Mouse (Mus musculus) 3134 (cell line): ENCODE measurements at regions not wholly inside any gene's neighbourhood (a gene's known extent, or its start where the extent isn't known, plus 50 kb on each side); places are given as distances from the start of the nearest gene placed in this dataset.

Experiments used
- DNase-seq: peaks from one replicate; pipeline ENCODE4 v3.0.0-alpha.2; 2011; ENCODE audit warnings: low spot score; ENCODE audit not compliant: insufficient read length; ENCODE audit errors: extremely low read depth

DNA sequence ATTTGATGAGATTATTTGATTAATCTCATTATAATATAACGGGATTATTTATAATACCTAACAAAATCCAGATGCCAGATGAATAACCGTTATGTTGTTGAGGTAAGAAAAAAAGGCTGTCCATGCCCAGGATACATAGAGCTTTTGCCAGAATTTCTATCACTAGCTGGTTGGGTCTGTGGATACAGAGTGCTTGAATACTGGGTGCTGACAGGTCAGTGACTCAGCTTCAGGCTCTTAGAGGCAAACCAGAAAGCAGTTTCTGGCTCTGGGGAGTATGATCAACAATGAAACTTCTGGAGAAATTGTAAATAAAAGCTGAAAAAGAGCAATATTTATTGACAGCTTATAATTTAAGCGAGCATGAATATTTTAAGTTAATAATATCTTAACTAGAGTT, 109.4 kb upstream of the Ankrd1 start:
- no peak for DNase-seq

DNA sequence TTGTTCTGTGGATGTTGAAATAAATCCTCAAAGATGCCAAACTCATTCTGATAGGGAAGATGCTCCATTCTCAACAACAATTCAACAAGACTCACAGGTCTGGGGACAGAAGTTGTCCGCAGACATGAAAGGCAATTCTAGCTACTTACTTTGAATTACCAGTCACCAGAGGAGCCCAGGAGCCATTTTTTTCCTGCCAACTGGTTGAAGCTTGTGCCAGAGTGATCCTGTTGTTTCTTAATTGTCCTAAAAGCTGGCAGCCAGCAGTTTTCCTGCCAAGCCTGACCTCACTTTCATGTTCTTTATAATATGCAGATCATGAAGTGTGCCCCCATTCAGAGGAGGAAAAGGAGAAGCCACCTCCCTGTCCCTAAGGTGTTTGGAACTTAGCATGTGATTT, 110.0 kb upstream of the Ankrd1 start:
- DNase-seq, result no peak

DNA sequence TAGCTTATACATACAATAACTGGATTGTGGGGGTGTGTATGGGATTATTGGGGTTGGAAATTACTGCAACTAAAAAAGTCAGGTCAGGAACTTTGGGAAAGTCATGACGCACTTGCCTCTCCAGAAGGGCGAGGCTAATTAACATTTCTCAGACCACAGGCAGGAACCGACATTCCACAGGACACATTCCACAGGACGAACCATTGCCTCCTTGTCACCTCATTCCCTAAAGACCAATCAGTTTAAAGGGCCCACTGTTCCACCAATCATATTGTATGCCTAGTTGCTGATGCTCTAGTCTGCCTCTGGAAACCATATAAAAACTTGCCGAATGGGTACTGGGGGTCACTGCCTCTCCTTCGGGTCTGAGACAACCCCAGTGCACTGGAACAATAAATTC, 113.0 kb upstream of the Pcgf5 start:
- DNase-seq, result peak; percentile 24

DNA sequence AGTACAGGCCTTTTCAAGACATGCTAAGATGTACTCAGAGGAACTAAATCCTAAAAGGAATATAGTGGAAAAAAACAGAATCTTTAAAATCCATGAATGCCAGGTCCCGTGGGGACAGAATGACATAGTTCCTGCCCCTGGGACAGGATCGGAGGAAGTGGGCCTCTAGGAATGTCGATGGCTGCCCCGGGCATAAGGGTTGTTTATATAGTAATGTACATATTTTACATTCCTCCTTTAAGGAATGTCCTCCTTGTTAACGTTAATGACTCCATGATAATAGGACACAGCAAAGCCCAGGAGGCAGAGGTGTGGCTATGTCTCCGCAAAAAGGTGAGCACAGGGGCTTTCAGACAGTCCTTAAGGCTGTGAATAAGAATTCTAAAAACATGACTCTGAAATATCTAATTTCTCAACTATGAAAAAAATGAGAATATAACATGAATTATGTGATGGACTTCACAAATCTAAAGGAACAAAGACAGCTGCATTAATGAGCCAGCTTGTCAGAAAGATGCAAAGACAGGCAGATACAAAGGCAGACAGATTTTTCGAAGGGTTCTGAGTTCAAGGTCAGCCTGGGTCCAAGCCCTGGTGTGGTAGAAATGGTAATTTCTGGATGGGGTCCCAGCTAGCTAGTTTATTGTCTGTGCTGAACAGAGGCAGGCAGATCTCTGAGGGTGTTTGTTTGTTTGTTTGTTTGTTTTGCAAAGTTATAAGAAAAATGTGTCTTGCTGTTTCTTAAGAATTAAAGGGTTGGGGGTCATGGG, 111.3 kb upstream of the Pcgf5 start:
- DNase-seq, result no peak

DNA sequence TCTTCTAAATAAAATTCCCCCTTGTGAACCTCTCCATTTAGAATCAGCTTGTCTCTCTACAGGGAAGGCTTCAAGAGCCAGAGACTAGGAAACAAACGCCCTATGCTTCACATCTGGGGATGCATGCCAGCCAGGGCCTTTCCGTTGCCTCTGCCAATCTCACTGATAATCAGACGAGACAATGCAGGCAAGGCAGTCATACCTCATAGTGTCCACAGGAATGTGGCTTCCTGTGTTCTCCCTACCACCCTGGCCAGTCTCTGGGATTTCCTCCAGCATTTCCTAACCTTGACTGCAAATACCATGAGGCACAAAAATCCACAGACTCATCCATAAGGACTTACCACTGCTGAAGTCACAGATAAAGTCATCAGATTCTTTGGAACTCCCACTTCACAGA, 110.4 kb upstream of the Pcgf5 start:
- DNase-seq, result peak; percentile 56

DNA sequence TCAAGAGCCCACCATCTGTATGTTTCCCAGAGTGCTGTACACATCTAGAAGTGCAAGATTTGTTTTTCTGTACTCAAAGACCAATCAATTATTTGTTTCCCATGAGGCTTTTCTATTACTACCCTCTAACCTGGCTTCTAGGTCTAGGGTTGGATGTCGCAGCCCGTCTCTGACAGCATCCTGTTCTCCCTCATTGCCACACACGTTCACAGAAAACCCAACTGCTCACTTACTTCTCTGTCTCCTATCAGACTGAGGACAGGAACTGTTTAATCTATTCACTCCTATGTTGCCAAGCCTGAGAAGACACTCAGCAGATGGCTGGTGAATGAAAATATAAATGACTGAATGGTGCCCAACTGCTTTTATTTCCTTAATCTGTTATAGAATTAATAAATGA, 109.6 kb upstream of the Pcgf5 start:
- no peak for DNase-seq

DNA sequence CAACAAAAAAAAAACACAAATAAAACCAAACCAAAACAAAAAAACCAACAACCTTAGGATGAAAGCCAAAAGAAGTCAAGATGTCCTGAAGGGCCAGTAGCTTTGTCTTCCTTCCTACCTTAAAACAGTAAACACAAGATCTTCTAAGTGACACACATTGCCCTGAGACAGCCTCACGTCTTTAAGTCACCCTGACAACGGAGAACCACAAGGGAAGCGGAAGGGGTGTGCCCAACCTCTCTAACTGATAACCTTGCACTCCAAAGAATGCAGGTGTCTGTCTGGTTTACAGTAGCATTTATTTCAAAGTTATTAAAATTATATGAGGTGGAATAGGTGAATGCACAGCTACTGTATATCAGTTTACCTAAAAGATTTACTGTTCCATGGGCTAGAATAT, 105.7 kb upstream of the Pcgf5 start:
- DNase-seq, result no peak

DNA sequence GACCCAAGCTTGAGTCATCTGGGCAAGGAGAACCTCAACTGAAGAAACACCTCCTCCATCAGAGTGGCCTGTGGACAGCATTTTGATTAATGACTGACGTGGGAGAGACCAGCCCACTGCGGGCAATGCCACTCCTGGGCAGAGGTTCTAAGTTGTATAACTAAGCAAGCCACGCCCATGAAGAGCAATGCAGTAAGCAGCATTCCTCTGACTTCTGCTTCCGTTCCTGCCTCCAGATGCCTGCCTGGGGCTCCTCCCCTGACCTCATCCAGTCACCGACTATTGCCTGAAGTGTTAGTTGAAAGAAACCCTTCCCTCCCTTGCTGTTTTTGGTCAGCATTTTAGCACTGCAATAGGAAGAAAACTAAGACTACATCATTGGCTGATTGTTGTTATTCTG, 105.2 kb upstream of the Pcgf5 start:
- peak; percentile 42 for DNase-seq

DNA sequence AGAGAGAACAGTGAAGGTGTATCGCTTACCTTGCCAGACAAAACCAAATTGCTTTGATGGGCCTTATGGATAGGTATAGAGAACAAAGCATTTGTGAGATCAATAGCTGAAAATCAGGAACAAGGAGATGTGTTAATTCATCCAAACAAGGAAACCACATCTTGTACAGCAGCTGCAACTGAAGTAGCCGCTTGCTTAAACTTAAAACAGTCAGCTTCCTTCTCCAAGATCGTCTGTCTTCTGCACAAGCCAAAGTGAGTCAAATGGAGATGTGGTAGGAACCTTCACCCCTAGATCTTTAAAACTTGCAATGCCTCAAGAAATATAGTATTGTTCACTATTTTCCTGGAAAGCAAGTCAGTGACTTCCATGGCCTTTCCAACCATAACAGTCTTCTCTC, 95.6 kb upstream of the Pcgf5 start:
- DNase-seq, result no peak

DNA sequence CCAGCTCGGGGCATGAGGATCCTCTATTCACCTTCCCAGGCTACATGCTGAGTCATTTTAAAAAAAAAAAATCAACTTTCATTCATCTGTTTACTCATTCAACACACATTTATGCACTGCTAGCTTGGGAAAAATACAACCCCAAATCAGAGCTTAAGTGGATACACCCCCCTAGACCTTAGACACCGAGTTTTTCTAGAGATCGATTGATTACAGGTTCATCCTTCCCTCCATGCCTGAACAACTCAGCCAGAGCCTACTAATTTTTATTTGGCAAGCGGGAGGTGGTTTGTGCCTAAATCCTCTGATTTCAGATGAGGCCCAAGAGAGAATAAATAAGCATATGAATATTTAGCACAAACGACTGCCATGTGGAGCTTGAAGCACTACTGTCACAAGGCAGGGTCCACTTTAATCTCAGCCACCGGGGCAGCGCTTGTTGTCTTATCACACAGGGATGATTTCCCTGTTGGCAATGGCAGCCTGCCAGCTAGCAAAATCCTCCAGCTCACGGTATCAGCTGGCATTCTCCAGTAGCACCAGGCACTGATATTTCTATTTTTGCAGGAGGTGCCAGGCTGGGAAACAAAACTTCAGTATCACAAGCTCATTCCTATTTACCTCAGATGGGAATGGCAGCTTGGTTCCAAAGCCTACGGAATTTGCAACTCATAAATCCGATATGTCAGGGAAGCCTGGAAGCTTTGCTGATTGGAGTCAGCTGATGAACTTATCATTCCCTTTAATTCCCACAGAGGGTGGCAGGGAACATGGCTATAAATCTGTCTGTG, 90.2 kb upstream of the Pcgf5 start:
- no peak for DNase-seq

DNA sequence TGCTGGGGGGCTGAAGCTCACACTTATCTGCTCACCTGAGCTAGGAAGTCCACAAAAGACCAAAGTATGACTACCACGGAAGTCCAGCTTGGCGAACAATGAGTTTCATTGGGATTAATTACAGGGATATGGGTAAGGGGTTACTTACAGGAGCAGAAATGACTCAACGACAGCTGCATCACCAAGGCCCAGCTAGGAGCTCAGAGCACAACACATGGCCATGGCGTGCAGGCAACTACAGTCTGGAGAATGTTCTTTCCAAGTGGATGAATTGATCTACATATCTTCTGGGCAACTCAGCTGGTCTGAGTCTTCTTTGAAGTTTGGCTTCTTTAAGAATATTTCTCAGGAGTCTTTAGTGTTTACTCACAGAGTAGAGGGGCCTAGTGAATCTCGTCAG, 86.3 kb upstream of the Pcgf5 start:
- no peak for DNase-seq

DNA sequence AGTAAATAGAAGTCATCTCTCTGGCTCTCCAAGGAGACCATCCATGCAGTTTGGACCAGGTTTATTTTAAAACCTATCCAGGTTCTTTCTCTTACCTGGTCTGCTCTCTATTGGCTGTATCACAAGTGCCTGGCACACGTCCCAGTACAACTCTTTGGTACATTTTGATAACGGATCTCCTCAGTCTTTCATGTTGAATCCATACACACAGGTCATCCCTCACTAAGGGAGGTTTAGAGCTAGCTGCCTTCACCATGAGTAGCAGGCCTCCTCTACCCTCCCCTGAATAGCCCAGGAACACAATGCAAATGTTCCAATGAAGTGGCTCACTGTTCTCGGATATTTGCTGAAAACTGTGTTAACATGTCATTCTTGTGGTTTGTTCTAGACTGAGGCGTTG, 84.2 kb upstream of the Pcgf5 start:
- no peak for DNase-seq

DNA sequence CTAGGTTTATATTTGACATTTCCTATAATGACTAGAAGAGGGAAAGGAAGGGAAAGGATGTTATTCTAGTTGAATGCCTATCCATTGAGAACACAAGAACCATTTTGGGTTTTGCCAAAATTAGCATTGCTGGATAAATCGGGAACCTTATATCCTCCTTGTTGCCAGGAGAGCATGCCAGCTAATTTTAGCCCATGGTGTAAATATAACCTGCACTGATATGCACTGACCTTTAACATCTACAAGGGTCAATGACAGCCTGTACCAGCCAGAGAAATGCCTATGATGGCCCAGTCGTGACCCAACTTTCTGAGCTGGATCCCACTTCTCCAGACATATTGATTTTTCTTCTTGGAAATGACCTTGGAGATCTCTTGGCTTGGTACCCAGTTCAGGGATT, 83.7 kb upstream of the Pcgf5 start:
- DNase-seq, result no peak

DNA sequence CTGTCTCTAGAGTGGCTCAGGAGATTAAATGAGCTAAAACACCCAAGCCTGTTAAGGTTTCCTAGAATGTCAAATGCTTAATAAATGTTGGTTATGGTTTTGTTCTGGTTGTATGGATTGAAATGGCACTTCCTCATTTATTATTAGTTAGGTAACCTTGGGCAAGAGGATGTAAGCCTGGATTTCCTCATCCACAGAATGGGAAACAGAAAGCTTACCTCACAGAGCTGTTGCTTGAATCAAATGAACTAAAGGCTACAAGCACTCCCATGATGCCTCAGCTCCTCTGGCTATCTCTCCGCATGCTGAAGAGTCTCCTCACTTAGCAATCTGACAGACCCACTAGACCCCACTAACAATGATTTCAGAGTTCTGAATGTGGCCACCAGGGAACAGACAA, 82.8 kb upstream of the Pcgf5 start:
- DNase-seq, result no peak

DNA sequence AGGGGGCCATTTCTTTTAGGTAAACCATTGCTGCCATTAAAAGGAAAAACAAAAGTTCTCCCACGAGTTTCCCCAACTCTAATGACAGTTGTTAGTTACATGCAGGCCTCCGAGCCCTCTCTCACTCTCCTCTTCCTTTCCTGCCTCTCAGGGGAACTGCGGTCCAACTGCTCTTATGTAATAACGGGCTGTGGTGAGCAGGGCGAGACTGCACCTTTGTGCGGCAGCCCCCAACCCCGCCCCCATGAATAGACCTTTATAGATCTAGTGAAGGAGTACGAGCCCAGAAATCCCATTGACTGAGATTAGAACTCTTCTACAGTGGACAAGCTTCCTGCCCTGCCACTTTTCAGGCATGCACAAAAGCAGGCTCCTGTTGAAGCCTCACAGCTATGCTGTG, 81.8 kb upstream of the Pcgf5 start:
- no peak for DNase-seq

DNA sequence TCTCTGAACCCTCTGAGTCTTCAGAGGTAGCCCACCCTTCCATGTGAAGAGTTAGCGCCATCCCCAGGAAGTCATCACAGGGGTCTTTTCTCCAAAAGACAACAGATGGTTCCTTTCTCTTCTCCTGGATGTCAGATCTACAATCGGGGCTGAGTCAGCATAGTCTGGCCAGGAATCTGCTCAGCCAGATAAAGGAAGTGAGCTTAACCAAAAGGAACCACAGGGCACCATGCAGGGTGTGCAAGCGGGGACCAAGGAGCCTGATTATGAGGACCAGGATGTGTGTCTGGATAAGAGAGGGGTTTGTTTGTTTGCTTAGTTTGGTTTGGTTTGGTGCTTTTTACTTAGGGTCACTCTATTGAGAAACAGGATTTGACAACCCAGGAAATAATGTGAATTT, 74.6 kb upstream of the Pcgf5 start:
- DNase-seq, result no peak

DNA sequence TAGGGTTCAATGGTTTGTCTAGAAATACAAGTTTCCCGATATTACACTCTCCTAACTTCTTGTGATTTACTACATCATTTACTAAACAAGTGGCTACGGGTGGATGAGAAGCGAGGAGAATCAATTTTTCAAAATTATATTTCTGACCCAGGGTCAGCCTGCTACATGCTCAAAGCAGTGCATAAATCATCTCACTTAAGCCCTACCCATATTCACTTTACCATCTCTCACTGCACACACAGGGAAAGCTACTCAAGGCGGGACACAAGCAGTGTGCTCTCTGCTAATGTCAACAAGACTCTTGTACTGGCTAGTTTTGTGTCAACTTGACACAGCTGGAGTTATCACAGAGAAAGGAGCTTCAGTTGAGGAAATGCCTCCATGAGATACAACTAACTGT, 62.6 kb upstream of the Pcgf5 start:
- DNase-seq, result no peak

DNA sequence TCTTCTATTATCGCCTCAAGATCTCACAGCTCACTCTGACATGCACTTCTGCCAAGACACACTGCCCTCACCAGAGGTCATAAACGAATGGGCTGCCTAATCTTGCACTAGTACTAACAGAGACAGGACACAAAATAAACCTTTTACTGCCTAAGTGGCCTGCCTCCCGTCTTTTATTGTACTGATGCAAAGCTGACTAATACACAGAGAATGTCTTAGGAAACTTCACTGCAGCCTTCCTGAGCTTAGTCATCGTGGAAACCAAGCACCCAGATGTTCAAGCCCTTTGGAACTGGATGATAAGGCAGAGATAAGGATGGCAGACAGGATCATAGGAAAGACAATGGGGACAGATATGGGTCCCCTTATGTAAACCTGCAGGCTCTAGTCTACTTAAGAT, 57.3 kb upstream of the Pcgf5 start:
- peak; percentile 65 for DNase-seq

DNA sequence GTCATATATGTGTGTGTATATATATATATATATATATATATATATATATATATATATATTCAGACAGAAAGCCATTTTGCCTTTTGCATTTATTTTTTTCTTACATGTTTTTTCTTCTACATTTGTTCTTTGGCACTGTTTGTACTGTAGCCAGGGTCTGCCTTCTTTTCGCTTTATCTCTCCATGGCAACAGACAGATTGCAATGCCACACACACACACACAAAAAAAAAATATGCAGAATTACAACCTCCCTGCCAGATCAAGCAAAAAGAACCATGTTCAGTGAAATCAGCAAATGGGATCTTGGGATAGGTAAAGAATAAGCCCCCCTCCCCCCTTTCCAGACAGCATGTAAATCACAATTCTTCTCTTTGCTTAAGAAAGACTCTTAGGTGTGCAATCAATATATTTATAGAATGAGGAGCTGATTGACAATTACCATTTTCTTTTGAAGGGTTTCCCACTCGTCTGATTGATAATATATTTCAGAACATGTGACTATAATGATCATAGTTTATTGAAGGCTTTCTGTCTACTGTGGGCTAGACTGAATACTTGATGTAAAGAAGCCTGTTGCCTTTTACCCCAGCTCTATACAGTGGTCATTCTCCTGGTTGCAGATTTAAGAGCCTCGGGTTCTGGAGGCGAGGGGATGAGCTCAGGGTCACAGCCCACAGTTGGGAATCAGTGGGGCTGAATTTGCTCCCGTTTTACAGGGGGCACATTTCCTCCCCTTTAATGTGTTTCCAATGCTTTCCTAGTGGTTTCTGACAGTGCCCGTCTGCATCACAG, 54.7 kb upstream of the Pcgf5 start:
- no peak for DNase-seq
